Mouse (Mus musculus) kidney, embryonic 15.5 days (tissue): Measurements from ENCODE around the gene Mphosph8. TPM values are rescaled to one million over a fixed set of nuclear protein-coding genes. Genes with fewer than 3 reads are reported as not detected.

Source experiments
- ATAC-seq: fragments of 200-750 bp; cut with Nextera tagmentation; replicated peaks from 2 replicates; pipeline ENCODE4 v1.8.0; 2017; ENCODE audit warnings: moderate TSS enrichment; ENCODE audit not compliant: low FRiP score
- H3K27ac ChIP-seq: fragments of 300-500 bp; sonication (generic); 2 replicates; pipeline ENCODE4 v1.5.1; 2015; ENCODE audit warnings: mild to moderate bottlenecking, inconsistent platforms
- H3K27me3 ChIP-seq: fragments of 300-500 bp; sonication (generic); 2 replicates; pipeline ENCODE4 v1.6.1; 2015; ENCODE audit warnings: inconsistent platforms
- H3K36me3 ChIP-seq: fragments of 300-500 bp; sonication (generic); 2 replicates; pipeline ENCODE4 v1.6.1; 2015; ENCODE audit warnings: inconsistent platforms
- H3K4me1 ChIP-seq: fragments of 300-500 bp; sonication (generic); 2 replicates; pipeline ENCODE4 v1.6.1; 2015; ENCODE audit warnings: inconsistent platforms
- H3K4me2 ChIP-seq: fragments of 300-500 bp; sonication (generic); 2 replicates; pipeline ENCODE4 v1.6.1; 2015; ENCODE audit warnings: moderate library complexity, mild to moderate bottlenecking, inconsistent platforms
- H3K4me3 ChIP-seq: fragments of 300-500 bp; sonication (generic); replicated peaks from 2 replicates; pipeline ENCODE4 v1.5.1; 2015; ENCODE audit warnings: mild to moderate bottlenecking, inconsistent platforms
- H3K9ac ChIP-seq: fragments of 300-500 bp; sonication (generic); 2 replicates; pipeline ENCODE4 v1.6.1; 2015; ENCODE audit warnings: mild to moderate bottlenecking, inconsistent platforms
- H3K9me3 ChIP-seq: fragments of 300-500 bp; sonication (generic); replicated peaks from 2 replicates; pipeline ENCODE4 v1.6.1; 2016; ENCODE audit warnings: inconsistent platforms
- WGBS: fragments of 180-500 bp; shearing (Covaris S2); methylation state at CpG from one replicate; pipeline ENCODE4 v1.1.7; 2015; ENCODE audit warnings: mixed read lengths; 5-methylcytosine and 5-hydroxymethylcytosine counted together
- polyA plus RNA-seq: library from polyadenylated mRNA; unstranded; fragments of >200 nt; fragmentation: Nextera tagmentation; extraction: Ambion mirVana; gene quantifications from 2 replicates; pipeline ENCODE4 v1.2.1, GENCODE M21; 2015

The Mphosph8 gene
- polyA plus RNA-seq, 1 experiment from 2014 or later = 34.7 TPM

DNA sequence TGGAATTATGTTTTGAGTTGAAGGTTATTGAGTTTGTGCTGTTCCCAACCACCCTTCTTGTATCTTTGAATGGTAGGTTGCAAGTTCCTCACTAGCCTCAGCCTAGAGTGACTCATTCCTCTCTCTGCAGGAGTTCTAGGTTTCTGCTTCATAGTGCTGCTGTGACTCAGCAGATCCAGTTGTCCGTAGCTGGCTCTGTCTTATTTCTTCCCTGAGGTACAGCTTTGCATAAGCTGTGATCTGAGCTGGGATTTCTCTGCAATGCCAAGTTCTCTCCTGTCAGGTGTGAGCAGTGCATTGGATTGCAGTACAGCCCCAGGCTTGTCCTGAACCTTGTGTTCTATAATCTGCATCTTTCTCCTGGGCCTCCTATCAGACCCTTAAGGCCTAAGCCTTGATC is 21.7 kb downstream of the Mphosph8 start:
- Histone ChIP-seq H3K9me3 (no peaks in the 10 kb centered on the region), H3K9ac (no peak overlapping the region), H3K36me3 (peaks cover 94% of the 10 kb centered on the region), H3K27ac (no peak overlapping the region), H3K27me3 (no peaks in the 10 kb centered on the region), H3K4me1 (no peaks in the 10 kb centered on the region), H3K4me3 (no peak overlapping the region), H3K4me2 (no peak overlapping the region)
- no peak for ATAC-seq
- 79% methylated on average over 1 of the region's 1 CpGs for WGBS

DNA sequence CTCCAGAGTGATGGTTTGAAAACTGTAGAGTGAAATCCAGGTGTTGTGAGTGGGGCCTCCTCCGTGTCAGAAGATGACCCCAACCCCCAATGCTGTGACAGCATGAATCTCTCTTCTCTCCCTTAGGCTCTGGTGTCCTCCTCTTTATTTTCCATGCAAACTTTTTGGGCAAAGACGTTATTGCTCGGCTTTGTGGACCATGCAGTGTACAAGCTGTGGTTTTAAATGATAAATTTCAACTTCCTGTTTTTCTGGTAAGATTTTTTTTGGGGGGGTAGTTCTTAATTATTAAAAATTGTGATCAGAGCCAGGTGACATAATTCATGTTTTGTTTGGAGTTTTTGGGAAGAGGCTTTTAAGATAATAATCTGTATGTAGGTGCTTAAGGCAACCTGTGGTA is 27.4 kb downstream of the Mphosph8 start:
- Histone ChIP-seq H3K4me2 (no peak overlapping the region), H3K9me3 (no peaks in the 10 kb centered on the region), H3K9ac (no peak overlapping the region), H3K36me3 (peaks cover 99% of the 10 kb centered on the region), H3K4me3 (no peak overlapping the region), H3K4me1 (no peaks in the 10 kb centered on the region), H3K27ac (no peak overlapping the region), H3K27me3 (no peaks in the 10 kb centered on the region)
- no peak for ATAC-seq
- WGBS = 76% methylated on average over 3 of the region's 3 CpGs

DNA sequence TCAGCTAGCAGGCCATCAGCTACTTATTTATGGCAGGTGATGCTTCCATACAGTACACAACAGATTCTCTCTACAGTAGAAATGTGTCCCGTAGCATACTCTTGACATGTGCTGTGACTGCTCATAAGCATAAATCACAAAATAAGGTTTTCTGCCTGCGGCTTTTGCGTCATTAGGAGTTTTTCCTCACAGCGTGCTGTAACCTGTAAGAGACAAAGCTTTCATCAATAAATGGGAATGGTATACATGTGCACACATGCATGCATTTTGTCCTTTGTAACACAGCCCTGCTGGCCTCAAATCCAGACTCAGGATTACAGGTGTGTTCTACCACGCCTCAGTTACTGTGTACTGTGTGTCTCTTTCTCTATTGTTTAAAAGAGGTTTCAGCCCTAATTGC is 29.8 kb downstream of the Mphosph8 start:
- Histone ChIP-seq H3K27me3 (no peaks in the 10 kb centered on the region), H3K9ac (no peak overlapping the region), H3K4me1 (no peaks in the 10 kb centered on the region), H3K9me3 (no peaks in the 10 kb centered on the region), H3K4me3 (no peak overlapping the region), H3K27ac (no peak overlapping the region), H3K4me2 (no peak overlapping the region), H3K36me3 (peaks cover 80% of the 10 kb centered on the region)
- ATAC-seq = no peak
- WGBS = 91% methylated on average over 5 of the region's 5 CpGs

DNA sequence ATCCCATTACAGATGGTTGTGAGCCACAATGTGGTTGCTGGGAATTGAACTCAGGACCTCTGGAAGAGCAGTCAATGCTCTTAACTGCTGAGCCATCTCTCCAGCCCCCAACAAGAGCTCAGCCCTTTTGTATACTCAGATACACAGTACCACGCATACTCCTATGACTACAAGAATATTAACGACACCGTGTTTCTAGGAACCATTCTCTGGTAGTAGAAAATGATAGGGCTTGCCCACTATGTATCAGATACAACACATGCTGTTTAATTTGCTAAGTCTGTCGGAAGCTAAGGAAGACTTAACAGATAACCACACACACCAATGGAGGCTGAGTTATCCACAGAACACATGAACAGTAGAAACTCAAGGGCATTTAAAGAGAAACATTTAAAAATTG is 34.6 kb downstream of the Mphosph8 start:
- no peak overlapping the region for H3K4me3 ChIP-seq
- H3K4me2 ChIP-seq = no peak overlapping the region
- H3K27ac ChIP-seq = no peak overlapping the region
- no peaks in the 10 kb centered on the region for H3K9me3 ChIP-seq
- no peak overlapping the region for H3K9ac ChIP-seq
- no peak for ATAC-seq
- 0 out of 2 replicates have a peak, but pooled peaks cover 10% of the 10 kb centered on the region for H3K4me1 ChIP-seq
- H3K27me3 ChIP-seq = no peaks in the 10 kb centered on the region
- H3K36me3 ChIP-seq = peaks cover 37% of the 10 kb centered on the region
- 94% methylated on average over 4 of the region's 4 CpGs for WGBS

DNA sequence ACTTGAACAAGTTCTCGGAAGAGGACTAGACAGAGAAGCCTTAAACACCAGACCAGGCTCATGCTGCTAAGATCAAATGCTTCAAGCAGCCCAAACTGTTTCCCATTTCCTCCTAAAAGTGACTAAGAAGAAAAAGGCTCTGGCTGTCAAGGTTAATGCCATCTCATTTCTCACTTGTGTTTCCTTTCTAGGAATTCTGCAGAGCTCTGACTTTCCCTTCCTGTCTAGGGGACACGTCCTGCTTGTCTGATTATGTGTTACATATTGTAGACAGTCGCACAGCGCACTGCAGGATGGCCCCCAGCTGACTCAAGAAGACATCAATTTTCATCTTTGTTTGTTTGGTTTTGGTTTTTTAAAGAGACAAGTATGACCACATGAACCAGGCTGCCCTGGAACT is 37.6 kb downstream of the Mphosph8 start:
- Histone ChIP-seq H3K4me3 (no peak overlapping the region), H3K4me2 (no peak overlapping the region), H3K36me3 (peaks cover 14% of the 10 kb centered on the region), H3K27me3 (no peaks in the 10 kb centered on the region), H3K27ac (no peak overlapping the region), H3K9me3 (no peaks in the 10 kb centered on the region), H3K9ac (no peak overlapping the region), H3K4me1 (0 out of 2 replicates have a peak, but pooled peaks cover 11% of the 10 kb centered on the region)
- WGBS = 56% methylated on average over 4 of the region's 4 CpGs
- no peak for ATAC-seq

DNA sequence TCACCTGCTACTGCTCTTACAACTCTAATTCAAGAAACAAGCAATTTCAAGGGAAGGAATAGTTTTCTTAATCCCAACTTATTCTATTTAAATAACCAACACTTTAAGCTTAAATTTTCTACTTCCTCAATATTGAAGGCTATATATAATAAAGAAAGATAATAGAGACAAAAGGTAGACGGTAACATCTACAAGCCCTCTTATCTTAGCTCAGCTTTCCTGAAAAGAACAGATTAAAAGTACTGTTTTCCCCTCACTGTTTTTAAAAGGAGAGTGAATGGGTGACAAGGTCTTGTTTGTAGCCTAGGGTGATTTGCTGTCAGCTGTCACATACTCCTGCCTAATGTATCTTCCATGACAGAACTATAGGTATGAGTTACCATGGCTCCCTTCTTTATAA is 58.4 kb downstream of the Mphosph8 start:
- Histone ChIP-seq H3K4me1 (no peaks in the 10 kb centered on the region), H3K9me3 (no peaks in the 10 kb centered on the region), H3K4me2 (no peak overlapping the region), H3K27me3 (no peaks in the 10 kb centered on the region), H3K27ac (no peak overlapping the region), H3K4me3 (no peak overlapping the region), H3K36me3 (peaks cover 22% of the 10 kb centered on the region), H3K9ac (no peak overlapping the region)
- 83% methylated on average over 1 of the region's 1 CpGs for WGBS
- ATAC-seq = no peak

DNA sequence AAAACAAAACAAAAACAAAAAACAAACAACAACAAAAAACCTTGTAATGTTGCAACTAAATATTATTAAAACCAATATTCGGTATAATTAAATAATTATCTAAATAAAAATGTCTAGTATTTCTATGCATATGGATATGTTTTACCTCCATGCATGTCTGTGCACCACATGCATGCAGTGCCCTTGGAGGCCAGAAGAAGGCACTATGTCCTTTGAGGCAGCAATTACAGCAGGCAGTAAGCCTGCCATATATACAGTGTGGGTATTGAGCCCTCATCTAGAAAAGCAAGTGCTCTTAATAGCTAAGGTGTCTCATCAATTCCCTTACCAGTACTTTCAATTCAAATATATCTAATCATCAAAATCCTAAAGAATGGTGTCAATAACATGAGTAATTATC is 72.1 kb downstream of the Mphosph8 start:
- no peak overlapping the region for H3K4me2 ChIP-seq
- H3K27ac ChIP-seq = no peak overlapping the region
- whole genome bisulfite sequencing = 98% methylated on average over 1 of the region's 1 CpGs
- peaks cover 31% of the 10 kb centered on the region for H3K36me3 ChIP-seq
- no peaks in the 10 kb centered on the region for H3K9me3 ChIP-seq
- no peak overlapping the region for H3K4me3 ChIP-seq
- H3K27me3 ChIP-seq = no peaks in the 10 kb centered on the region
- H3K4me1 ChIP-seq = no peaks in the 10 kb centered on the region
- ATAC-seq = no peak
- no peak overlapping the region for H3K9ac ChIP-seq

Other genes with a start within 250 kb of the Mphosph8 start
- 11.4 and 11.6 TPM in 2 replicates for gene Cenpj, start 92.8 kb upstream of the Mphosph8 start, polyA plus RNA-seq
- 5.1 and 8.0 TPM in 2 replicates for gene Parp4, start 92.6 kb upstream of the Mphosph8 start, polyA plus RNA-seq
- 36.1 and 39.7 TPM in 2 replicates for gene Pspc1, start 110.1 kb downstream of the Mphosph8 start, polyA plus RNA-seq
- 32.5 and 33.5 TPM in 2 replicates for gene Zmym5, start 143.5 kb downstream of the Mphosph8 start, polyA plus RNA-seq
- 47.3 and 48.3 TPM in 2 replicates for gene Zmym2, start 218.4 kb downstream of the Mphosph8 start, polyA plus RNA-seq